Mouse (Mus musculus) MEL-GATA-1-ER (cell line): ENCODE data around the gene Plcb2.

Experiments
- DNase-seq: peaks from one replicate; pipeline ENCODE4 v3.0.0-alpha.2; 2012; ENCODE audit warnings: low read depth; ENCODE audit errors: extremely low read depth

The Plcb2 gene

GRCm38 (mm10) chr2:118687791-118688190, 40.4 kb downstream of the Plcb2 start:
- no peak for DNase-seq

DNA sequence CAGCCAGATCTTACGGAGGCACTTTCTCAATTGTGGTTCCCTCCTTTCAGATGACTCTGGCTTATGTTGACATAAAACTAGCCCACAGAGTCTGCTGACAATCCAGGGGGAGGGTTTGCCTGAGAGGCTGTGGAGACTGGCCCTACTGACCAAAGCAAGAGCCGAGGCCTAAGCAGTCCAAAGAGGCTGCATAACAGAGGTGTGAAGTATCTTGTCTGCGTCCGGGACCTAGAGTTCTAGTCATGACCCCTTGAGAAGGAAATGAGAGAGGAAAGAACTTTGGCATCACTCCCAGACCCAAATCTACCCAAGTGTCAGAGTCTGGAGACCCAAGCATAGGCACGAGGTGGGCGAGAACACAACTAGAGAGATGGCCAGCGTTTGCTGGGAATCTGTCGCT, 41.5 kb downstream of the Plcb2 start:
- DNase-seq: no peak

- no peak for DNase-seq
Measured at GRCm38 (mm10) chr2:118685088-118685487, 43.1 kb downstream of the Plcb2 start.

DNA sequence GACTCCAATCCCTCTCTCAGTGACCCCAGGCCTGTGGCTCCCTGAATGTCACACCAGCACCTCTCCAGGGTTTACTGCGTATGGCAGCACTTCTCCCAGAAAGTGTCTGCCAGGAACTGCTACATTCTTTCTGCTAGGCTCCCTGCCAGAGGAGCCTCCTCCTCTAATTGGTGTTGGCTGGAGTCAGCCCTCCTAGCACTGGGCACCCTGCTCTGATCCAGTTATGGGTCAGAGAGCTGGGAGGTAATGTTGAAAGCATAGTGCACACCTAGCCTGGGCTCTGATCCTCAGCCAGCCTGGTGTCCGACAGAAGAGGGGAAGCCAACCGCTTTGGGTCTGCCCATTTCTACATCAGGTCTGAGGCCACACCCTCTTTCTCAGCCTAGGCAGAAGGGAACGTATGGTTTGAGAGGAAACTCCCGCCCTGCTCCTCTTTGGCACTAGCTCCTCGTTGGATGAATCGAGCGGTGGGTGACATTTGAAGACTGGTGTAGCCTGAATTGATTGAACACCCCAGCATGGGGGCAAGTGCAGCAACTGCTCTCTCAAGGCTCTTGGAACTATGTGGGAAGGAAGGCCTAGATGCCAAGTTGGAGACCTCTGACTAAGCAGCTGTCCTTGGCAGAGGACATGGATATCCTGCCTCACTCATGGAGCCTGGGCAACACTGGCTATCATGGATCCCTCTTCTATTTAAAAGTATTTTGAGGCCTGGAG, 45.5 kb downstream of the Plcb2 start:
- DNase-seq: no peak

- DNase-seq: no peak
Measured at GRCm38 (mm10) chr2:118680926-118681325, 47.3 kb downstream of the Plcb2 start.

GRCm38 (mm10) chr2:118679577-118679976, 48.7 kb downstream of the Plcb2 start:
- no peak for DNase-seq

GRCm38 (mm10) chr2:118677817-118678216, 50.4 kb downstream of the Plcb2 start:
- DNase-seq: no peak

DNA sequence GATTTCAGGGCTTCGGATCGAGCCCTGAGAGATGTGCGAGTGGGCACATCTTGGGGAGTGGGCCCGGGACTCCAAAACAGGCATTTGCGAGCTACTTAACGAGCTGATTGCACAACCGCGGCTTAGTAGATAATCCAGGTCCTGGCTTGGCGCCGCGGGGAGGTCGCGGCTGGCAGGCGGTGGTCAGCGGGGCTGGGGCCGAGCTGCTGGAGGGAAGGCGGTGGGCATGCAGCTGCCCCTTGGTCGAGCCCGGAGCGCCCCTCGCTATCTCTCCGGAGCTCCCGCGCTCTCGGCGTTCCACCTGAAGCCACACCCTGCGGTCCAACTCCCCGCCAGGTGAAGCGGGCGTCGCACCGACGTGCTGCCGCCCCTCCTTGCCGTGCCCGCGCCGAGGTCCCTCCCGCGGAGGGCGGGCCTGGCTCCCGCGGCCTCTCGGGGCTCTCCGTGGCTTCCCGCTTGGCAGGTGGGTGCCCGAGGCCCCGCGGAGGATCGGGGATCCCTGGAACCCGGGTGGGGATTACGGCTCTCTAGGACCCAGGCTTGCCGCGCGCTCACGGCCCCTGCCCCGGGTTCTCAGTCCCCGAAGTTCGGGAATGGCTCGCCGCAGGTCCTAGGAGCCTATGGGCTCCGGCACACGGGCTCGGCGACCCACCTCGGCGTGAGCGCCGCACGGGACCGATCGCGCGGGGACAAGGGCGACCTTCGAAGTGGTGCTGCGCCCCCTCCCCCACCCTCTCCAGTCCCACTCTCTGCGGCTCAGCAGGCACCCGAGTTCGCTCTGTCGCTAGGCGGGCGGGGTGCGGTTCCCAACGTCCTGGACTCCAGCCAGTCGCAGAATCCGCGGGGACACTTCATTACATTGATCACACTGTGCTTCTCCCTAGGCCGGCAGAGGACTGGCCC, 51.1 kb downstream of the Plcb2 start:
- DNase-seq: no peak

- no peak for DNase-seq
Measured at GRCm38 (mm10) chr2:118674500-118674899, 53.7 kb downstream of the Plcb2 start.

- no peak for DNase-seq
Measured at GRCm38 (mm10) chr2:118673686-118674465, 54.4 kb downstream of the Plcb2 start.

DNA sequence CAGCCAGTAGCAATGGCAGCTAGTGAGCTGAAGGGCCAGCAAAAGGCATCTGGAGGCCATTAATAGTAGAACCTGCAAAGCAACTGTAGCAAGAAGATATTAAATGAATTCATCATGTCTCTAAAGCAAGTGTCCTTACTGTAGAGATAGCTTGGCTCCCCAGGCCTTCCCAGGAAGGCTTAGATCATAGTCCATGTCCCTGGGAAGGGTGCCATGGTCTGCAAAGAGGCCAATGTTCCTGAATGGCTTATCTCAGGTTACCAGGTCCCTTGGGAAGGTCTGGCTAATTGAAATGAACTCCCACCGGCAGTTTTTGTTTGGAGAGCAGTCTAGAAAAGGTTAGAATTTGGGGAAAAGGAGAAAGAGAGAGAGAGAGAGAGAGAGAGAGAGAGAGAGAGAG, 56.5 kb downstream of the Plcb2 start:
- no peak for DNase-seq

DNA sequence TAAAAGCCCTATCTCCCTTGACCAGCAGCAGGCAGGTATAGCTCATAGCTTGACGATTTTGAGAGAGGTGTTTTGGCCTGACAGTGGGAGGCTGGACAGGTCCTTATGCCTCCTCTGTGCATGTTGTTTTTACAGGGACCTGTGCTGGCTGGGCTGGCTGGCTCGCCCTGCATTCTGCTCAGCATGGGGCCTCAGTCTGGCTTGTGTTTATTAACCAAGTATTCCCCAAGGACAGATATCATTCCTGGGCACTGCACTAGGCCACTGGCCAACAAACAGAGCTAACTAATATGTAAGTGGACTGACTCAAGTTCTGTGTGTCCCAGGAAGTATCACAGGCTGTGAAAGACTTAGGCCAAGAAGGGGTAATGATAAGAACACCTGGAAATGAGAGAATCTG, 58.5 kb downstream of the Plcb2 start:
- no peak for DNase-seq

- no peak for DNase-seq
Measured at GRCm38 (mm10) chr2:118669245-118669644, 59.0 kb downstream of the Plcb2 start.

GRCm38 (mm10) chr2:118667181-118667580, 61.1 kb downstream of the Plcb2 start:
- no peak for DNase-seq

DNA sequence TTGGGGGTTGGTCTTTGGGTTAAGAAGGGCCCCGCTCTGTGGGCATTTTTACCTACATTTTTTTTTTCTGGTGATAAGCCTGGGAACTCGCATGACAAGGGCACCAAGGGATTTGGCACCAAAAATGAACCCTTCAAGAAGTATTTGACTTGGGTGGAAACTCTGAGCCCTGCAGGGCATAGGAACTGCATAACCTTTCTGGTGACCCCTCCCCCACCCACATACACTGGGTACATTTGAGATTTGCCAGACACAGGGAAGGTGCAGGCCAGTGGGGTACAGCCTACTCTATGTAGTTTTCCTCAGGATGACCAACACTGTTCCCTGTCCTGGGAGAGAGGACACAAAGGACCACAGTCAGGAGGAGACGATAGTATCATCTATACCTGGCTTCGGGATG, 62.6 kb downstream of the Plcb2 start:
- no peak for DNase-seq

- DNase-seq: no peak
Measured at GRCm38 (mm10) chr2:118664975-118665516, 63.2 kb downstream of the Plcb2 start.

DNA sequence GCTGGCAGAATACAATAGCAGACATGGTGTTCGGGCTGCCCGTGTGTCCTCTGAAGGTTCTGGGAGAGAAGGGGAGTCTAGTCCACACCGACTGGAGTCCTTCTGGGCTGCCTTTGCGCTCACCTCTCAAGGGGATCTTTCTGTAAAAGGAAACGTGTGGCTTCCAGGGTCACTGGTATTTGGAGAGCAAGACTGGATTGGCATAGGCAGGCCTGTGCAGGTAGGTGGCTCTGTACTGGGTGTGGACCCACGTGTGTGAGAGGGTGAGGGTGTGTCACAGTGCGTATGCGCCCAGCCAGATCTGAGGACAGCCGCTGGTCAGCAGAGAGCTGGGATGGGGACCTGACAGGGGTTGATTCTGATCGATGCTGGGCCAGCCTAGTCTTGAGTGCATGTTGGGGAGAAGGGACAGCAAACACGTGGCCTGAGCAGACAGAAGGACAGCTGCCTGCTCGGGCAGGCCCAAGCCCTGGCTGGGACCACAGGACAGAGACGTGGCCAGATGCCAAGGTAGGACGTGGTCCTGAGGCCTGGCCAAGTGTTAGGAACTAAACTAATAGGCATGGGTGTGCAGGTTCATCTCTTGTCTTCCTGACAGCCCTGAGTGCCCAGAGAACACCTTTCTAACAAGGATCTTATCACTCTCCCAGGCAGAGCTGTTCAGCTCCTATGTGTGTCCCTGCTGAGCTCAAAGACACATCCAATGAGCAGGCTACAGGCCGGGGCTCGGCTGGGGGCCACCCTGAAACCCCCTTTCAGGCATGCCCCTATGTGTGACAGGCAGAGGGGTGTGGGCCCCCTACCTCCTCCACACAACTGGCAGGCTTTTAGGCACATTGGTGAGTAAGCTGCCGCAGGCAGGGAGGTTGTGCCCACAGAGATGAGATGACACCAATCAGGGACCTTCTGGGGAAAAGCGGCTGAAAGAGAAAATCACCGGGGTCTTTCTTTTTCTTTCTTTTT, 64.2 kb downstream of the Plcb2 start:
- no peak for DNase-seq

- no peak for DNase-seq
Measured at GRCm38 (mm10) chr2:118662902-118663803, 65.1 kb downstream of the Plcb2 start, which contains the start of gene Pak6. Gene Pak6, plus strand, starts transcription at chr2:118663303.

DNA sequence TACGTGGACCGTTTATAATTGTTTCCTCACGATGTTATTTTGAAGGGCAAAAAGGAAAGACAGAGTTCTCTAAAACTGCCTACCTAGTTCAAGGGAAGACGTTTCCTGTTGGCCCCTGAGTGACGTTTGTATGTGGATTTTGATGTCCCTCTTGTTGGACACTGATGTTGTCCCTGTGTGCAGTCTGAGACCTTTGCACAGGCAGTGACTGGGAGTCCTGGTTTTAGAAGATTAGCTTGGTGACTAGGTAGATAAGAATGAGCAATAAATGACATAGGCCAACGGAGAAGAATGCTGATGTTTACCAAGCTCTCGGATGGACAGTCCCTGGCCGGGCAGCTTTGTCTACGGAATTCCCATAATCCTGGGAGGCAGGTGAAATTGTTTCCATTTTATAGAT, 66.3 kb downstream of the Plcb2 start:
- no peak for DNase-seq
